Mouse (Mus musculus): ENCODE results near the gene Grin3b. TPM values are rescaled to one million over a fixed set of nuclear protein-coding genes. Genes with fewer than 3 reads are reported as not detected.

Gene Grin3b
- polyA plus RNA-seq, 1 experiment from 2014 or later = 0.65 TPM

GRCm38 (mm10) chr10:80024229-80025043 lies 53.9 kb downstream of the Grin3b start:
- H3K4me2 ChIP-seq = no peak overlapping the region
- no peaks in the 10 kb centered on the region for H3K36me3 ChIP-seq
- 78% methylated on average over 15 of the region's 15 CpGs for WGBS
- ATAC-seq (ENCODE audit: low FRiP score) = no peak
- no peak overlapping the region for H3K9ac ChIP-seq
- H3K27me3 ChIP-seq = peaks cover 20% of the 10 kb centered on the region
- 0 out of 2 replicates have a peak, but pooled peaks cover 5% of the 10 kb centered on the region for H3K4me1 ChIP-seq (replicated peaks)
- H3K27ac ChIP-seq = no peak overlapping the region
- H3K4me3 ChIP-seq = no peak overlapping the region
- H3K9me3 ChIP-seq = no peaks in the 10 kb centered on the region

- no peaks in the 10 kb centered on the region for H3K9me3 ChIP-seq
- WGBS = 58% methylated on average over 4 of the region's 4 CpGs
- H3K4me3 ChIP-seq = no peak overlapping the region
Measured at GRCm38 (mm10) chr10:80025044-80025347, 54.5 kb downstream of the Grin3b start.

GRCm38 (mm10) chr10:80025463-80025862 lies 54.9 kb downstream of the Grin3b start:
- Histone ChIP-seq H3K4me2 (no peak overlapping the region), H3K9ac (no peak overlapping the region), H3K9me3 (no peaks in the 10 kb centered on the region), H3K4me3 (no peak overlapping the region), H3K4me1 (replicated peaks) (no peaks in the 10 kb centered on the region), H3K36me3 (no peaks in the 10 kb centered on the region), H3K27ac (no peak overlapping the region), H3K27me3 (peaks cover 9% of the 10 kb centered on the region; the same call in 1 of the 2 replicates)
- ATAC-seq (ENCODE audit: low FRiP score) = no peak
- WGBS = 75% methylated on average over 10 of the region's 10 CpGs

More at GRCm38 (mm10) chr10:80025044-80025347, 54.5 kb downstream of the Grin3b start:
- Histone ChIP-seq H3K36me3 (no peaks in the 10 kb centered on the region), H3K4me1 (replicated peaks) (no peaks in the 10 kb centered on the region), H3K27ac (no peak overlapping the region), H3K27me3 (peaks cover 14% of the 10 kb centered on the region), H3K9ac (no peak overlapping the region), H3K4me2 (no peak overlapping the region)
- ATAC-seq (ENCODE audit: low FRiP score) = no peak

- Histone ChIP-seq H3K4me3 (no peak overlapping the region), H3K4me1 (replicated peaks) (no peaks in the 10 kb centered on the region), H3K4me2 (no peak overlapping the region), H3K27me3 (0 out of 2 replicates have a peak, but pooled peaks cover 6% of the 10 kb centered on the region), H3K9me3 (no peaks in the 10 kb centered on the region), H3K36me3 (no peaks in the 10 kb centered on the region), H3K27ac (no peak overlapping the region), H3K9ac (no peak overlapping the region)
- no peak for ATAC-seq (ENCODE audit: low FRiP score)
- 60% methylated on average over 12 of the region's 12 CpGs for WGBS
Measured at GRCm38 (mm10) chr10:80025889-80026288, 55.4 kb downstream of the Grin3b start.

Other genes starting within 250 kb of the Grin3b start
- 37.1 and 42.4 TPM in 2 replicates for gene Polrmt, start 224.1 kb upstream of the Grin3b start, polyA plus RNA-seq (2015; fragmentation: Nextera tagmentation; extraction: Ambion mirVana)
- 1.00 and 2.1 TPM in 2 replicates for gene Fgf22, start 215.6 kb upstream of the Grin3b start, polyA plus RNA-seq (2015; fragmentation: Nextera tagmentation; extraction: Ambion mirVana)
- gene Rnf126, start 203.8 kb upstream of the Grin3b start, polyA plus RNA-seq (2015; fragmentation: Nextera tagmentation; extraction: Ambion mirVana) = 87.9 and 90.7 TPM in 2 replicates
- gene Fstl3, start 193.4 kb upstream of the Grin3b start, polyA plus RNA-seq (2015; fragmentation: Nextera tagmentation; extraction: Ambion mirVana) = 1.3 and 1.4 TPM in 2 replicates
- 0.18 TPM in 1 of 2 replicates, not detected in the other for gene Prss57, start 179.8 kb upstream of the Grin3b start, polyA plus RNA-seq (2015; fragmentation: Nextera tagmentation; extraction: Ambion mirVana)
- gene Palm, start 177.1 kb upstream of the Grin3b start, polyA plus RNA-seq (2015; fragmentation: Nextera tagmentation; extraction: Ambion mirVana) = 240 and 252 TPM in 2 replicates
- 0.84 and 1.0 TPM in 2 replicates for gene Misp, start 149.7 kb upstream of the Grin3b start, polyA plus RNA-seq (2015; fragmentation: Nextera tagmentation; extraction: Ambion mirVana)
- gene Ptbp1, start 116.3 kb upstream of the Grin3b start, polyA plus RNA-seq (2015; fragmentation: Nextera tagmentation; extraction: Ambion mirVana) = 84.7 and 86.0 TPM in 2 replicates
- 13.9 and 15.6 TPM in 2 replicates for gene Prtn3, start 96.2 kb upstream of the Grin3b start, polyA plus RNA-seq (2015; fragmentation: Nextera tagmentation; extraction: Ambion mirVana)
- gene Plppr3, start 96.1 kb upstream of the Grin3b start, polyA plus RNA-seq (2015; fragmentation: Nextera tagmentation; extraction: Ambion mirVana) = 396 and 407 TPM in 2 replicates
- gene Elane, start 84.5 kb upstream of the Grin3b start, polyA plus RNA-seq (2015; fragmentation: Nextera tagmentation; extraction: Ambion mirVana) = 0.34 TPM in 1 of 2 replicates, not detected in the other
- gene Cfd, start 79.9 kb upstream of the Grin3b start, polyA plus RNA-seq (2015; fragmentation: Nextera tagmentation; extraction: Ambion mirVana) = not detected in 2 replicates
- gene Med16, start 61.8 kb upstream of the Grin3b start, polyA plus RNA-seq (2015; fragmentation: Nextera tagmentation; extraction: Ambion mirVana) = 55.3 and 58.3 TPM in 2 replicates
- gene Gm26602, start 59.9 kb upstream of the Grin3b start, polyA plus RNA-seq (2015; fragmentation: Nextera tagmentation; extraction: Ambion mirVana) = 20.6 and 22.0 TPM in 2 replicates
- 2.1 and 2.3 TPM in 2 replicates for gene Kiss1r, start 53.7 kb upstream of the Grin3b start, polyA plus RNA-seq (2015; fragmentation: Nextera tagmentation; extraction: Ambion mirVana)
- 243 and 256 TPM in 2 replicates for gene R3hdm4, start 49.5 kb upstream of the Grin3b start, polyA plus RNA-seq (2015; fragmentation: Nextera tagmentation; extraction: Ambion mirVana)
- 3.5 and 4.0 TPM in 2 replicates for gene Arid3a, start 43.7 kb upstream of the Grin3b start, polyA plus RNA-seq (2015; fragmentation: Nextera tagmentation; extraction: Ambion mirVana)
- gene Wdr18, start 10.6 kb upstream of the Grin3b start, polyA plus RNA-seq (2015; fragmentation: Nextera tagmentation; extraction: Ambion mirVana) = 77.4 and 77.9 TPM in 2 replicates
- 16.0 and 16.3 TPM in 2 replicates for gene Tmem259, start 13.6 kb downstream of the Grin3b start, polyA plus RNA-seq (2015; fragmentation: Nextera tagmentation; extraction: Ambion mirVana)
- gene Cnn2, start 17.9 kb downstream of the Grin3b start, polyA plus RNA-seq (2015; fragmentation: Nextera tagmentation; extraction: Ambion mirVana) = 43.7 and 53.1 TPM in 2 replicates
- gene Abca7, start 25.8 kb downstream of the Grin3b start, polyA plus RNA-seq (2015; fragmentation: Nextera tagmentation; extraction: Ambion mirVana) = 5.2 and 6.1 TPM in 2 replicates
- gene Arhgap45, start 45.9 kb downstream of the Grin3b start, polyA plus RNA-seq (2015; fragmentation: Nextera tagmentation; extraction: Ambion mirVana) = 2.5 and 2.8 TPM in 2 replicates
- 150 and 154 TPM in 2 replicates for gene Polr2e, start 69.1 kb downstream of the Grin3b start, polyA plus RNA-seq (2015; fragmentation: Nextera tagmentation; extraction: Ambion mirVana)
- gene Gpx4, start 76.5 kb downstream of the Grin3b start, polyA plus RNA-seq (2015; fragmentation: Nextera tagmentation; extraction: Ambion mirVana) = 509 and 531 TPM in 2 replicates
- gene Sbno2, start 134.9 kb downstream of the Grin3b start, polyA plus RNA-seq (2015; fragmentation: Nextera tagmentation; extraction: Ambion mirVana) = 13.6 and 14.4 TPM in 2 replicates
- gene Stk11, start 145.1 kb downstream of the Grin3b start, polyA plus RNA-seq (2015; fragmentation: Nextera tagmentation; extraction: Ambion mirVana) = 16.3 and 18.2 TPM in 2 replicates
- gene Atp5d, start 167.9 kb downstream of the Grin3b start, polyA plus RNA-seq (2015; fragmentation: Nextera tagmentation; extraction: Ambion mirVana) = 434 and 449 TPM in 2 replicates
- gene Cbarp, start 170.1 kb downstream of the Grin3b start, polyA plus RNA-seq (2015; fragmentation: Nextera tagmentation; extraction: Ambion mirVana) = 57.4 and 59.2 TPM in 2 replicates
- 32.4 and 34.7 TPM in 2 replicates for gene Midn, start 177.6 kb downstream of the Grin3b start, polyA plus RNA-seq (2015; fragmentation: Nextera tagmentation; extraction: Ambion mirVana)
- gene Cirbp, start 195.3 kb downstream of the Grin3b start, polyA plus RNA-seq (2015; fragmentation: Nextera tagmentation; extraction: Ambion mirVana) = 364 and 409 TPM in 2 replicates
- 11.9 and 14.1 TPM in 2 replicates for gene 1600002K03Rik, start 202.2 kb downstream of the Grin3b start, polyA plus RNA-seq (2015; fragmentation: Nextera tagmentation; extraction: Ambion mirVana)
- gene Efna2, start 208.8 kb downstream of the Grin3b start, polyA plus RNA-seq (2015; fragmentation: Nextera tagmentation; extraction: Ambion mirVana) = 18.8 and 21.4 TPM in 2 replicates

Measured in hindbrain, embryonic 13.5 days (tissue).